Mouse (Mus musculus): ENCODE data around the gene Fmnl1. TPM values are rescaled to one million over a fixed set of nuclear protein-coding genes. Genes with fewer than 3 reads are reported as not detected.

The Fmnl1 gene
- polyA plus RNA-seq, 1 experiment from 2014 or later = 9.2 TPM

- no peak overlapping the region for H3K9ac ChIP-seq (replicated peaks; ENCODE audit: low read depth, low read length)
- peak overlapping the region; percentile 1; the same call in 1 of the 2 replicates for H3K27ac ChIP-seq (ENCODE audit: low read depth, low read length)
- ATAC-seq (ENCODE audit: low read depth) = peak; percentile 94
These were observed 12.1 kb upstream of the Fmnl1 start for GRCm38 (mm10) chr11:103158621-103159478.

GRCm38 (mm10) chr11:103160738-103161137 lies 10.2 kb upstream of the Fmnl1 start:
- H3K4me2 ChIP-seq (ENCODE audit: low read depth, low read length) = no peak overlapping the region
- ATAC-seq (ENCODE audit: low read depth) = no peak
- no peak overlapping the region for H3K27ac ChIP-seq (ENCODE audit: low read depth, low read length)
- H3K9ac ChIP-seq (replicated peaks; ENCODE audit: low read depth, low read length) = no peak overlapping the region
- H3K4me3 ChIP-seq (ENCODE audit: low read depth, low read length) = no peak overlapping the region
- no peaks in the 10 kb centered on the region for H3K36me3 ChIP-seq (ENCODE audit: control insufficient read depth, insufficient read depth, low read length)
- H3K4me1 ChIP-seq (ENCODE audit: control insufficient read depth, insufficient read depth, low read length) = no peaks in the 10 kb centered on the region
- WGBS = 93% methylated on average over 11 of the region's 11 CpGs
- H3K27me3 ChIP-seq (ENCODE audit: control insufficient read depth, insufficient read depth, low read length) = no peaks in the 10 kb centered on the region
- no peaks in the 10 kb centered on the region for H3K9me3 ChIP-seq (ENCODE audit: control insufficient read depth, low read length)

More at GRCm38 (mm10) chr11:103158621-103159478, 12.1 kb upstream of the Fmnl1 start:
- H3K4me1 ChIP-seq (ENCODE audit: control insufficient read depth, insufficient read depth, low read length) = no peaks in the 10 kb centered on the region
- WGBS = 2% methylated on average over 25 of the region's 25 CpGs
- peak overlapping the region; percentile 40; the same call in 1 of the 2 replicates for H3K4me2 ChIP-seq (ENCODE audit: low read depth, low read length)
- H3K9me3 ChIP-seq (ENCODE audit: control insufficient read depth, low read length) = no peaks in the 10 kb centered on the region
- H3K27me3 ChIP-seq (ENCODE audit: control insufficient read depth, insufficient read depth, low read length) = no peaks in the 10 kb centered on the region
- no peaks in the 10 kb centered on the region for H3K36me3 ChIP-seq (ENCODE audit: control insufficient read depth, insufficient read depth, low read length)
- H3K4me3 ChIP-seq (ENCODE audit: low read depth, low read length) = peak overlapping the region; percentile 8; the same call in 1 of the 2 replicates

- no peak for ATAC-seq (ENCODE audit: low read depth)
These were observed 9.5 kb upstream of the Fmnl1 start for GRCm38 (mm10) chr11:103161449-103161848.

GRCm38 (mm10) chr11:103162132-103162531 lies 8.8 kb upstream of the Fmnl1 start:
- Histone ChIP-seq H3K9ac (replicated peaks; ENCODE audit: low read depth, low read length) (no peak overlapping the region), H3K4me1 (ENCODE audit: control insufficient read depth, insufficient read depth, low read length) (no peaks in the 10 kb centered on the region), H3K36me3 (ENCODE audit: control insufficient read depth, insufficient read depth, low read length) (no peaks in the 10 kb centered on the region), H3K27ac (ENCODE audit: low read depth, low read length) (no peak overlapping the region), H3K4me2 (ENCODE audit: low read depth, low read length) (no peak overlapping the region), H3K9me3 (ENCODE audit: control insufficient read depth, low read length) (no peaks in the 10 kb centered on the region), H3K4me3 (ENCODE audit: low read depth, low read length) (no peak overlapping the region), H3K27me3 (ENCODE audit: control insufficient read depth, insufficient read depth, low read length) (no peaks in the 10 kb centered on the region)
- WGBS = 92% methylated on average over 5 of the region's 5 CpGs
- no peak for ATAC-seq (ENCODE audit: low read depth)

More at GRCm38 (mm10) chr11:103161449-103161848, 9.5 kb upstream of the Fmnl1 start:
- Histone ChIP-seq H3K36me3 (ENCODE audit: control insufficient read depth, insufficient read depth, low read length) (no peaks in the 10 kb centered on the region), H3K4me1 (ENCODE audit: control insufficient read depth, insufficient read depth, low read length) (no peaks in the 10 kb centered on the region), H3K27ac (ENCODE audit: low read depth, low read length) (no peak overlapping the region), H3K27me3 (ENCODE audit: control insufficient read depth, insufficient read depth, low read length) (no peaks in the 10 kb centered on the region), H3K9me3 (ENCODE audit: control insufficient read depth, low read length) (no peaks in the 10 kb centered on the region), H3K4me2 (ENCODE audit: low read depth, low read length) (no peak overlapping the region), H3K9ac (replicated peaks; ENCODE audit: low read depth, low read length) (no peak overlapping the region), H3K4me3 (ENCODE audit: low read depth, low read length) (no peak overlapping the region)
- 82% methylated on average over 7 of the region's 7 CpGs for WGBS

GRCm38 (mm10) chr11:103164391-103164790 lies 6.5 kb upstream of the Fmnl1 start:
- Histone ChIP-seq H3K4me1 (ENCODE audit: control insufficient read depth, insufficient read depth, low read length) (no peaks in the 10 kb centered on the region), H3K27me3 (ENCODE audit: control insufficient read depth, insufficient read depth, low read length) (no peaks in the 10 kb centered on the region), H3K27ac (ENCODE audit: low read depth, low read length) (no peak overlapping the region), H3K36me3 (ENCODE audit: control insufficient read depth, insufficient read depth, low read length) (no peaks in the 10 kb centered on the region), H3K4me2 (ENCODE audit: low read depth, low read length) (no peak overlapping the region), H3K9me3 (ENCODE audit: control insufficient read depth, low read length) (no peaks in the 10 kb centered on the region), H3K4me3 (ENCODE audit: low read depth, low read length) (no peak overlapping the region), H3K9ac (replicated peaks; ENCODE audit: low read depth, low read length) (no peak overlapping the region)
- ATAC-seq (ENCODE audit: low read depth) = no peak
- 32% methylated on average over 10 of the region's 10 CpGs for WGBS

DNA sequence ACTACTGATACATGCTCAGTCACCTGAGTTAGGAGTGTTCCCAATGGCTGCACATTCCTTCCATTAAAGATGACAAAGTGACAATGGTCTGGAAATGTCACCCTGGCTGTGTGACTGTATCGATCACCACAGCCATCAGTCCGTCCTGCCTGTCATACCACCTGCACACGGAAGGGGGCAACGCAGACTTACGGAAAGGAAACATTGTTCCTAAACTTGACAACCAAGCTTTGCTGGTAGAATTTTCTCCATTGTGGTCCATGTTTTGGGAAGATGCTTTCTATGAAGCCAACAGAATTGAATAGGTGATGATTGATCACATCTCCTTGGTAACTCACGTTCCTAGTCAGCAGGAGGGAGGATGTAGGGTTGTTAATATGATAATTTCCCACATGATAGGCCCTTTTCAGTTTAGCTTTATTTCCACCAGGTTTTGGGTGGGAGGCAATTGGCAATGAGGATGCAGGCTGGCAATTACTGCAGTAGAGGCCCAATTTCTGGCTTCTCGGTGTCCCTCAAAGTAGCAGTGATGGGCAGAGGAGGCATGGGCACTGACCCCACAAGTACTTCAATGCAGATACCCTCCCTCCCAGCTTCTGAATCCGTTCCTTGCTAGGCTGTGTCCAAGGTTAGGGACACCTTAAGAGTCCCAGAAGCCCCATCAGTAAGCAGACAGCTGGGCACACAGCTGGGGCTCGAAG lies 2.1 kb upstream of the Fmnl1 start:
- no peaks in the 10 kb centered on the region for H3K36me3 ChIP-seq (ENCODE audit: control insufficient read depth, insufficient read depth, low read length)
- no peak for ATAC-seq (ENCODE audit: low read depth)
- H3K27ac ChIP-seq (ENCODE audit: low read depth, low read length) = no peak overlapping the region
- H3K27me3 ChIP-seq (ENCODE audit: control insufficient read depth, insufficient read depth, low read length) = peaks cover 4% of the 10 kb centered on the region; the same call in 1 of the 2 replicates
- H3K4me3 ChIP-seq (ENCODE audit: low read depth, low read length) = no peak overlapping the region
- no peaks in the 10 kb centered on the region for H3K9me3 ChIP-seq (ENCODE audit: control insufficient read depth, low read length)
- H3K4me1 ChIP-seq (ENCODE audit: control insufficient read depth, insufficient read depth, low read length) = peaks cover 13% of the 10 kb centered on the region
- no peak overlapping the region for H3K4me2 ChIP-seq (ENCODE audit: low read depth, low read length)
- H3K9ac ChIP-seq (replicated peaks; ENCODE audit: low read depth, low read length) = no peak overlapping the region
- 24% methylated on average over 9 of the region's 9 CpGs for WGBS

DNA sequence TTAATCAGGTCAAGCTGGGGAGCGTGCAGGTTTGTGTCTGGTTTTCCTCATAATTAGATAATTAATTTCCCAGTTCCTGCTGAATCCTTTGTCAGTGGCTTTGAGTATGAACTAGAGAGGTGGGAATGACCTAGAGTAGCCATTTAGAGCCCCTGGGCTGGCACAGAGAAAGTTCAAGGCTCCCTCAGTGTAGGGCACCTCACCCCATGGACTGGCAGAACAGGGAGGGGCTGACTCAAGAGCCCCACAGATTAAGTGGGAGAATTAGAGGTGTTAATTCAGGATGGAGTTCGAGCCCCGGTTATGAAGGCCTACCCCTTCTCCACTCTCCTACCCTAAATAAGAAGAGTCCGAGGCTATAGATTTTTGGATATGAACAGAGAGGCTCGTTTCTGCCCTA lies 1.2 kb upstream of the Fmnl1 start:
- H3K9me3 ChIP-seq (ENCODE audit: control insufficient read depth, low read length) = no peaks in the 10 kb centered on the region
- H3K4me2 ChIP-seq (ENCODE audit: low read depth, low read length) = peak overlapping the region; percentile 81; the same call in 1 of the 2 replicates
- H3K36me3 ChIP-seq (ENCODE audit: control insufficient read depth, insufficient read depth, low read length) = no peaks in the 10 kb centered on the region
- WGBS = 85% methylated on average over 5 of the region's 5 CpGs
- no peak overlapping the region for H3K27ac ChIP-seq (ENCODE audit: low read depth, low read length)
- peaks cover 4% of the 10 kb centered on the region; the same call in 1 of the 2 replicates for H3K27me3 ChIP-seq (ENCODE audit: control insufficient read depth, insufficient read depth, low read length)
- no peak overlapping the region for H3K9ac ChIP-seq (replicated peaks; ENCODE audit: low read depth, low read length)
- H3K4me1 ChIP-seq (ENCODE audit: control insufficient read depth, insufficient read depth, low read length) = peaks cover 13% of the 10 kb centered on the region
- H3K4me3 ChIP-seq (ENCODE audit: low read depth, low read length) = peak overlapping the region; percentile 62
- ATAC-seq (ENCODE audit: low read depth) = no peak

- peaks cover 4% of the 10 kb centered on the region; the same call in 1 of the 2 replicates for H3K27me3 ChIP-seq (ENCODE audit: control insufficient read depth, insufficient read depth, low read length)
- H3K36me3 ChIP-seq (ENCODE audit: control insufficient read depth, insufficient read depth, low read length) = no peaks in the 10 kb centered on the region
- ATAC-seq (ENCODE audit: low read depth) = peak; percentile 9; the same call in 1 of the 2 replicates
- no peak overlapping the region for H3K27ac ChIP-seq (ENCODE audit: low read depth, low read length)
- H3K9me3 ChIP-seq (ENCODE audit: control insufficient read depth, low read length) = no peaks in the 10 kb centered on the region
- 62% methylated on average over 3 of the region's 3 CpGs for WGBS
- H3K4me2 ChIP-seq (ENCODE audit: low read depth, low read length) = peak overlapping the region; percentile 81
- H3K4me3 ChIP-seq (ENCODE audit: low read depth, low read length) = peak overlapping the region; percentile 62
- peak overlapping the region; percentile 73; the same call in 1 of the 2 replicates for H3K9ac ChIP-seq (replicated peaks; ENCODE audit: low read depth, low read length)
- H3K4me1 ChIP-seq (ENCODE audit: control insufficient read depth, insufficient read depth, low read length) = peaks cover 13% of the 10 kb centered on the region
These were observed 805 bp upstream of the Fmnl1 start for GRCm38 (mm10) chr11:103170111-103170493.

- peaks cover 4% of the 10 kb centered on the region; the same call in 1 of the 2 replicates for H3K27me3 ChIP-seq (ENCODE audit: control insufficient read depth, insufficient read depth, low read length)
- H3K9ac ChIP-seq (replicated peaks; ENCODE audit: low read depth, low read length) = peak overlapping the region; percentile 73
- peak overlapping the region; percentile 81 for H3K4me2 ChIP-seq (ENCODE audit: low read depth, low read length)
- 1% methylated on average over 13 of the region's 23 CpGs for WGBS
- no peak for ATAC-seq (ENCODE audit: low read depth)
- H3K27ac ChIP-seq (ENCODE audit: low read depth, low read length) = no peak overlapping the region
- peak overlapping the region; percentile 62 for H3K4me3 ChIP-seq (ENCODE audit: low read depth, low read length)
- peaks cover 13% of the 10 kb centered on the region for H3K4me1 ChIP-seq (ENCODE audit: control insufficient read depth, insufficient read depth, low read length)
- H3K36me3 ChIP-seq (ENCODE audit: control insufficient read depth, insufficient read depth, low read length) = no peaks in the 10 kb centered on the region
- no peaks in the 10 kb centered on the region for H3K9me3 ChIP-seq (ENCODE audit: control insufficient read depth, low read length)
These were observed 346 bp downstream of the Fmnl1 start for GRCm38 (mm10) chr11:103171286-103171620.

Data from neural tube, embryonic 14.5 days (tissue).